Mouse (Mus musculus): Measurements from ENCODE around the gene Usp28. TPM values are rescaled to one million over a fixed set of nuclear protein-coding genes. Genes with fewer than 3 reads are reported as not detected.

Gene Usp28
- 78.3 and 94.3 TPM in 2 replicates for polyA plus RNA-seq (2012; rRNA removed)

- H3K27ac ChIP-seq (ENCODE audit: insufficient read depth, low read length) = peak within 1 kb of the TSS; percentile 73
- TF ChIP-seq CTCF (IDR thresholded peaks at IDR 0.05; ENCODE audit: borderline replicate concordance, insufficient read depth, low read depth, low read length) = no peak
- TF ChIP-seq POLR2A (IDR thresholded peaks at IDR 0.05; ENCODE audit: borderline replicate concordance, insufficient read depth, low read length) = peak; percentile 96
- peak; percentile 99 for DNase-seq
- no peaks in the 10 kb centered on the region for H3K27me3 ChIP-seq (ENCODE audit: control insufficient read depth, insufficient read depth, low read length)
- WGBS = 1% methylated on average over 80 of the region's 94 CpGs
- peaks cover 8% of the 10 kb centered on the region; the same call in 1 of the 2 replicates for H3K4me1 ChIP-seq (ENCODE audit: control insufficient read depth, insufficient read depth, low read length)
- peak within 1 kb of the TSS; percentile 84 for H3K4me3 ChIP-seq (replicated peaks; ENCODE audit: insufficient read depth, low read depth, low read length)
Measured at GRCm38 (mm10) chr9:48984845-48985707, at the start of gene Usp28. Usp28 (plus strand) TSS chr9:48985375.

GRCm38 (mm10) chr9:48942349-48942748 lies 42.8 kb upstream of the Usp28 start:
- Histone ChIP-seq H3K27me3 (ENCODE audit: control insufficient read depth, insufficient read depth, low read length) (no peaks in the 10 kb centered on the region), H3K4me1 (ENCODE audit: control insufficient read depth, insufficient read depth, low read length) (no peaks in the 10 kb centered on the region), H3K27ac (ENCODE audit: insufficient read depth, low read length) (no peak overlapping the region), H3K4me3 (replicated peaks; ENCODE audit: insufficient read depth, low read depth, low read length) (no peak overlapping the region)
- no peak for TF ChIP-seq CTCF (IDR thresholded peaks at IDR 0.05; ENCODE audit: borderline replicate concordance, insufficient read depth, low read depth, low read length)
- no peak for TF ChIP-seq POLR2A (IDR thresholded peaks at IDR 0.05; ENCODE audit: borderline replicate concordance, insufficient read depth, low read length)
- 10% methylated on average over 1 of the region's 1 CpGs for WGBS
- no peak for DNase-seq

- TF ChIP-seq CTCF (IDR thresholded peaks at IDR 0.05; ENCODE audit: borderline replicate concordance, insufficient read depth, low read depth, low read length) (no peak), POLR2A (IDR thresholded peaks at IDR 0.05; ENCODE audit: borderline replicate concordance, insufficient read depth, low read length) (no peak)
- H3K4me1 ChIP-seq (ENCODE audit: control insufficient read depth, insufficient read depth, low read length) = no peaks in the 10 kb centered on the region
- no peak overlapping the region for H3K27ac ChIP-seq (ENCODE audit: insufficient read depth, low read length)
- WGBS = 94% methylated on average over 4 of the region's 4 CpGs
- H3K4me3 ChIP-seq (replicated peaks; ENCODE audit: insufficient read depth, low read depth, low read length) = no peak overlapping the region
- no peaks in the 10 kb centered on the region; the same call in 1 of the 2 replicates for H3K27me3 ChIP-seq (ENCODE audit: control insufficient read depth, insufficient read depth, low read length)
- DNase-seq = no peak
Measured at GRCm38 (mm10) chr9:48947565-48947964, 37.6 kb upstream of the Usp28 start.

- WGBS = 34% methylated on average over 12 of the region's 12 CpGs
- TF ChIP-seq POLR2A (IDR thresholded peaks at IDR 0.05; ENCODE audit: borderline replicate concordance, insufficient read depth, low read length) (no peak), CTCF (IDR thresholded peaks at IDR 0.05; ENCODE audit: borderline replicate concordance, insufficient read depth, low read depth, low read length) (no peak)
- DNase-seq = no peak
- H3K27me3 ChIP-seq (ENCODE audit: control insufficient read depth, insufficient read depth, low read length) = no peaks in the 10 kb centered on the region
- no peak overlapping the region for H3K27ac ChIP-seq (ENCODE audit: insufficient read depth, low read length)
- no peak overlapping the region for H3K4me3 ChIP-seq (replicated peaks; ENCODE audit: insufficient read depth, low read depth, low read length)
- no peaks in the 10 kb centered on the region for H3K4me1 ChIP-seq (ENCODE audit: control insufficient read depth, insufficient read depth, low read length)
Measured at GRCm38 (mm10) chr9:48961314-48961713, 23.9 kb upstream of the Usp28 start.

DNA sequence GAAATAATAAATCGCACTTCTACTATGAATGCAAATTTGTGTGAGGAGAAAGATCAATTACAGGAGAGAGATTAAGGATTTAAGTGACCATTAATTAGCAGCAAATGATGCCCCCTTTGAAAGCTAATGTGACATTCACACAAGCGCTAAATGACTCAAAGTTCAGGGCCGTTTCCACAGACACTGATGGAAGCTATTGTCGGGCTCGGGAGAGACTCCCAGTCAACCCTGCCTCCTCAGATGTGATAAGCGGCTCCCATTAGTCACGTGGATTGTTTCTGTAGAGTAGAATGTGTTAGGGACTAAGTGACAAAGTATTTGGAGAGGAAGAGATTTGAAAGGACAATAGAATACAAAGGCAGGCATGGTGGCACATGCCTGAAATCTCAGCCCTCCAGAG lies 23.0 kb upstream of the Usp28 start:
- DNase-seq = no peak
- 66% methylated on average over 7 of the region's 7 CpGs for WGBS
- TF ChIP-seq CTCF (IDR thresholded peaks at IDR 0.05; ENCODE audit: borderline replicate concordance, insufficient read depth, low read depth, low read length) = no peak
- no peak for TF ChIP-seq POLR2A (IDR thresholded peaks at IDR 0.05; ENCODE audit: borderline replicate concordance, insufficient read depth, low read length)
- Histone ChIP-seq H3K4me1 (ENCODE audit: control insufficient read depth, insufficient read depth, low read length) (no peaks in the 10 kb centered on the region), H3K27me3 (ENCODE audit: control insufficient read depth, insufficient read depth, low read length) (no peaks in the 10 kb centered on the region), H3K4me3 (replicated peaks; ENCODE audit: insufficient read depth, low read depth, low read length) (no peak overlapping the region), H3K27ac (ENCODE audit: insufficient read depth, low read length) (no peak overlapping the region)

DNA sequence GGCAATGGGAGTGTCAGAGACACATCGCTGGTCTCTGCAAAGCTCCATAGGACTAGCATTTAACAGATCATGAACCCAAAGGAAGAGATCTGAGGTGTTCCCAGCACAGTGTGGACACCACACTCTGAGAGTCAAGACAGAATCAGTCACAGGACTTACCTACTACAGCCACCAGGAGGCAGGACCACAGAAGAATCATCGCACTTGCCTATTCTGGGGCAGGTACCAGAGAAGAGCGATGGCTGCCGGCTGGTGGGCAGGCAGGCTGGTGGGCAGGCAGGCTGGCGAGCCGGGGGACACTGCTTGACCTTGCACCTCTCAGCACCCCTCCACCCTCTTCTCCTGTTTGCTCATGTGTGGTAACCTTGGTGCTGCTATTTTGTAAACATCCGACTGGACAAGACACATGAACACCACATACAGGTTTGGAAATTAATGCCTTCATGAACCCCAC lies 20.6 kb upstream of the Usp28 start, which contains the start of gene Htr3b:
Gene Htr3b (minus strand): TSS at position 404 of the 454 bp plus-strand sequence.
- Histone ChIP-seq H3K27me3 (ENCODE audit: control insufficient read depth, insufficient read depth, low read length) (no peaks in the 10 kb centered on the region), H3K27ac (ENCODE audit: insufficient read depth, low read length) (no peak within 1 kb of the TSS), H3K4me3 (replicated peaks; ENCODE audit: insufficient read depth, low read depth, low read length) (no peak within 1 kb of the TSS), H3K4me1 (ENCODE audit: control insufficient read depth, insufficient read depth, low read length) (no peaks in the 10 kb centered on the region)
- no peak for TF ChIP-seq CTCF (IDR thresholded peaks at IDR 0.05; ENCODE audit: borderline replicate concordance, insufficient read depth, low read depth, low read length)
- TF ChIP-seq POLR2A (IDR thresholded peaks at IDR 0.05; ENCODE audit: borderline replicate concordance, insufficient read depth, low read length) = no peak
- 79% methylated on average over 7 of the region's 7 CpGs for WGBS
- no peak for DNase-seq

- peak; percentile 74 for TF ChIP-seq CTCF (IDR thresholded peaks at IDR 0.05; ENCODE audit: borderline replicate concordance, insufficient read depth, low read depth, low read length)
- TF ChIP-seq POLR2A (IDR thresholded peaks at IDR 0.05; ENCODE audit: borderline replicate concordance, insufficient read depth, low read length) = no peak
- no peak overlapping the region for H3K27ac ChIP-seq (ENCODE audit: insufficient read depth, low read length)
- H3K4me1 ChIP-seq (ENCODE audit: control insufficient read depth, insufficient read depth, low read length) = no peaks in the 10 kb centered on the region
- no peaks in the 10 kb centered on the region for H3K27me3 ChIP-seq (ENCODE audit: control insufficient read depth, insufficient read depth, low read length)
- no peak overlapping the region for H3K4me3 ChIP-seq (replicated peaks; ENCODE audit: insufficient read depth, low read depth, low read length)
- peak in 1 of 2 experiments; percentile 32 for DNase-seq
- 33% methylated on average over 3 of the region's 3 CpGs for WGBS
Measured at GRCm38 (mm10) chr9:48972494-48972893, 12.7 kb upstream of the Usp28 start.

Data from cerebellum, adult 2 months (tissue).